Mouse (Mus musculus): ENCODE results near the gene Fam20a. TPM values are rescaled to one million over a fixed set of nuclear protein-coding genes. Genes with fewer than 3 reads are reported as not detected.

The Fam20a gene
- total and polyA plus RNA-seq, 3 experiments: not detected

- Histone ChIP-seq H3K4me1 (ENCODE audit: control insufficient read depth in 1 of 2, insufficient read depth in 2 of 2, low read length in 2 of 2) (no peaks in the 10 kb centered on the region), H3K9ac (ENCODE audit: control insufficient read depth, low read depth, low read length, poor library complexity, severe bottlenecking) (no peak overlapping the region), H3K4me3 (ENCODE audit: control insufficient read depth in 1 of 2, insufficient read depth in 1 of 2, low read depth in 2 of 2, low read length in 2 of 2) (no peak overlapping the region), H3K9me3 (replicated peaks; ENCODE audit: insufficient read depth, low read length) (no peaks in the 10 kb centered on the region), H3K79me2 (ENCODE audit: control insufficient read depth, insufficient read depth, low read length, poor library complexity) (no peaks in the 10 kb centered on the region), H3K27me3 (ENCODE audit: control insufficient read depth in 1 of 2, insufficient read depth in 2 of 2, low read length in 2 of 2) (no peaks in the 10 kb centered on the region), H3K36me3 (ENCODE audit: control insufficient read depth in 1 of 2, insufficient read depth in 2 of 2, low read length in 2 of 2) (no peaks in the 10 kb centered on the region), H3K27ac (ENCODE audit: control insufficient read depth, low read depth, low read length) (no peak overlapping the region)
- DNase-seq (ENCODE audit: low read depth, low spot score): no peak
- TF ChIP-seq MAZ (IDR thresholded peaks at IDR 0.05; ENCODE audit: low read depth, low read length) (no peak), ETS1 (IDR thresholded peaks at IDR 0.05; ENCODE audit: low read depth, low read length) (no peak), SIN3A (IDR thresholded peaks at IDR 0.05; ENCODE audit: low read length) (no peak), ZNF384 (IDR thresholded peaks at IDR 0.05; ENCODE audit: low read depth, low read length) (no peak), MYC (IDR thresholded peaks at IDR 0.05; ENCODE audit: low read depth, low read length) (no peak), TCF12 (IDR thresholded peaks at IDR 0.05; ENCODE audit: low read depth, low read length) (no peak), MYB (IDR thresholded peaks at IDR 0.05; ENCODE audit: low read depth, low read length) (no peak), ZKSCAN1 (IDR thresholded peaks at IDR 0.05; ENCODE audit: low read depth, low read length) (no peak), HCFC1 (IDR thresholded peaks at IDR 0.05; ENCODE audit: low read depth, low read length) (no peak), TBP (IDR thresholded peaks at IDR 0.05; ENCODE audit: low read depth, low read length) (no peak), NRF1 (IDR thresholded peaks at IDR 0.05; ENCODE audit: insufficient read depth, low read depth, low read length, poor library complexity, severe bottlenecking) (no peak), CHD2 (IDR thresholded peaks at IDR 0.05; ENCODE audit: low read length) (no peak), POLR2A (IDR thresholded peaks at IDR 0.05; ENCODE audit: control insufficient read depth in 1 of 2, insufficient read depth in 1 of 2, low read depth in 1 of 2, low read length in 2 of 2, poor library complexity in 1 of 2) (no peak), MAFK (IDR thresholded peaks at IDR 0.05; ENCODE audit: borderline replicate concordance, low read depth, low read length) (no peak), KAT2A (conservative IDR thresholded peaks at IDR 0.05; ENCODE audit: low read depth, low read length) (no peak), ZMIZ1 (IDR thresholded peaks at IDR 0.05; ENCODE audit: low read depth, low read length) (no peak), UBTF (IDR thresholded peaks at IDR 0.05; ENCODE audit: borderline replicate concordance, insufficient read depth, low read depth, low read length) (no peak), GABPA (IDR thresholded peaks at IDR 0.05; ENCODE audit: low read depth, low read length) (no peak), ELF1 (IDR thresholded peaks at IDR 0.05; ENCODE audit: low read depth, low read length) (no peak), POLR2AphosphoS2 (IDR thresholded peaks at IDR 0.05; ENCODE audit: low read length) (no peak)
Measured at GRCm38 (mm10) chr11:109709501-109709900, 12.6 kb downstream of the Fam20a start.

- Histone ChIP-seq H3K27me3 (ENCODE audit: control insufficient read depth in 1 of 2, insufficient read depth in 2 of 2, low read length in 2 of 2) (no peaks in the 10 kb centered on the region), H3K4me1 (ENCODE audit: control insufficient read depth in 1 of 2, insufficient read depth in 2 of 2, low read length in 2 of 2) (no peaks in the 10 kb centered on the region), H3K9me3 (replicated peaks; ENCODE audit: insufficient read depth, low read length) (no peaks in the 10 kb centered on the region), H3K27ac (ENCODE audit: control insufficient read depth, low read depth, low read length) (no peak overlapping the region), H3K4me3 (ENCODE audit: control insufficient read depth in 1 of 2, insufficient read depth in 1 of 2, low read depth in 2 of 2, low read length in 2 of 2) (no peak overlapping the region), H3K36me3 (ENCODE audit: control insufficient read depth in 1 of 2, insufficient read depth in 2 of 2, low read length in 2 of 2) (no peaks in the 10 kb centered on the region), H3K79me2 (ENCODE audit: control insufficient read depth, insufficient read depth, low read length, poor library complexity) (no peaks in the 10 kb centered on the region), H3K9ac (ENCODE audit: control insufficient read depth, low read depth, low read length, poor library complexity, severe bottlenecking) (no peak overlapping the region)
- TF ChIP-seq BHLHE40 (IDR thresholded peaks at IDR 0.05; ENCODE audit: borderline replicate concordance, low read depth, low read length) (no peak), ETS1 (IDR thresholded peaks at IDR 0.05; ENCODE audit: low read depth, low read length) (no peak), EP300 (IDR thresholded peaks at IDR 0.05; ENCODE audit: low read depth in 1 of 2, low read length in 2 of 2) (no peak), KAT2A (conservative IDR thresholded peaks at IDR 0.05; ENCODE audit: low read depth, low read length) (no peak), SIN3A (IDR thresholded peaks at IDR 0.05; ENCODE audit: low read length) (no peak), TCF12 (IDR thresholded peaks at IDR 0.05; ENCODE audit: low read depth, low read length) (no peak)
- DNase-seq (ENCODE audit: low read depth, low spot score): no peak
Measured at GRCm38 (mm10) chr11:109708786-109709185, 13.3 kb downstream of the Fam20a start.
